Mouse (Mus musculus) heart, embryonic 15.5 days (tissue): Measurements from ENCODE around the gene B9d1. TPM values are rescaled to one million over a fixed set of nuclear protein-coding genes. Genes with fewer than 3 reads are reported as not detected.
A peak's percentile ranks its signal among the peaks of the same experiment; 100 is the strongest.

ENCODE experiments used
- ATAC-seq: fragments of 200-750 bp; cut with Nextera tagmentation; replicated peaks from 2 replicates; pipeline ENCODE4 v1.8.0; 2017; ENCODE audit warnings: low read depth, moderate TSS enrichment; ENCODE audit not compliant: insufficient number of reproducible peaks, insufficient read depth, low FRiP score
- H3K27ac ChIP-seq: fragments of 300-500 bp; sonication (generic); 2 replicates; pipeline ENCODE4 v1.5.1; 2015; ENCODE audit warnings: mild to moderate bottlenecking, inconsistent platforms
- H3K27me3 ChIP-seq: fragments of 300-500 bp; sonication (generic); 2 replicates; pipeline ENCODE4 v1.6.1; 2015; ENCODE audit warnings: inconsistent platforms
- H3K36me3 ChIP-seq: fragments of 300-500 bp; sonication (generic); 2 replicates; pipeline ENCODE4 v1.6.1; 2015; ENCODE audit warnings: mild to moderate bottlenecking, inconsistent platforms
- H3K4me1 ChIP-seq: fragments of 300-500 bp; sonication (generic); replicated peaks from 2 replicates; pipeline ENCODE4 v1.6.1; 2015; ENCODE audit warnings: inconsistent platforms
- H3K4me2 ChIP-seq: fragments of 300-500 bp; sonication (generic); 2 replicates; pipeline ENCODE4 v1.6.1; 2015; ENCODE audit warnings: inconsistent platforms, mild to moderate bottlenecking, moderate library complexity
- H3K4me3 ChIP-seq: fragments of 300-500 bp; sonication (generic); 2 replicates; pipeline ENCODE4 v1.5.1; 2015; ENCODE audit warnings: mild to moderate bottlenecking, inconsistent platforms
- H3K9ac ChIP-seq: fragments of 300-500 bp; sonication (generic); 2 replicates; pipeline ENCODE4 v1.6.1; 2015; ENCODE audit warnings: mild to moderate bottlenecking, inconsistent platforms
- H3K9me3 ChIP-seq: fragments of 300-500 bp; sonication (generic); replicated peaks from 2 replicates; pipeline ENCODE4 v1.6.1; 2016; ENCODE audit warnings: inconsistent platforms
- WGBS: fragments of 180-500 bp; shearing (Covaris S2); methylation state at CpG from one replicate; pipeline ENCODE4 v1.1.7; 2015; ENCODE audit warnings: mixed read lengths; 5-methylcytosine and 5-hydroxymethylcytosine counted together
- polyA plus RNA-seq: library from polyadenylated mRNA; unstranded; fragments of >200 nt; fragmentation: Nextera tagmentation; extraction: Ambion mirVana; gene quantifications from 2 replicates; pipeline ENCODE4 v1.2.1, GENCODE M21; 2015

Gene B9d1
- polyA plus RNA-seq, 1 experiment from 2014 or later = 11.1 TPM

DNA sequence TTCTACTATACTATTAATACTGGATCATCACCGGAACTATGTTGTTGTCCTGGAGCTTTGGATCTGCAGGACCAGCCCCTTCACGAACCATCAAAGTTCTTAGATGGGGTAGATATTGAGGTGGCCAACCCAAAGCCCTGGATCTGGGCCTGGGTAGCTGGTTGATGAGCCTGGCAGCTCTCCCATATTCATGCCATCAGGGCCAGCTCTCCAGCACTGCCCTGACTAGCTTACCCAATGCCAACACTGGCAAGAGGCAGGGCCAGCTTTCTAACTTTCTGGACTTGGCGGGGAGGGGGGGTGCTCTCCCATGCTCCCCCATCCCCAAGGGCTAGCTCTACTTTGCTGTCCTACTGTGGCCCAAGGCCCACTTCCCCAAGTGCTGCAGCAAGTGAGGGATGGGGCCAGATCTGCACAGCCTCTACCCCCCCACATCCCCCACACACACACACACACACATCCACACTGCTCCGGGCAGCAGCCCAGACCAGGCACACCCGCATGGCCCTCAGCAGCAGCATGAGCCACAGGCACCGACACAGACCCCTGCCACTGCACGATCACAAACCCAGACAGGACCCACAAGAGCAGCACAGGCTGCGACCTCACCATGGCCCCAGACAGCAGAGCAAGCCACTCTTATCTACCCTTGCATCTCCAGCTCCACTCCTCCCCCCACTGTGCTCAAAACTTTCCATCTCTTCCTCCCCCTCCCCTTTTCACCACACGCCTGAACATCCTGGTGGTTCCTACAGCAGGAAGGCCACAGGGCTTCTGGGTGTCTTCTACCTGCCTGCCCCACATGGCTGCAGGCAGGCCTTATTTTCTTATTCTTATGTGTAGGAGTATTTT, 23.5 kb upstream of the B9d1 start:
- H3K27ac ChIP-seq = no peak overlapping the region
- no peaks in the 10 kb centered on the region; the same call in 1 of the 2 replicates for H3K27me3 ChIP-seq
- peaks cover 18% of the 10 kb centered on the region for H3K4me1 ChIP-seq
- no peak for ATAC-seq
- 54% methylated on average over 9 of the region's 9 CpGs for WGBS
- no peak overlapping the region for H3K4me3 ChIP-seq
- no peaks in the 10 kb centered on the region for H3K36me3 ChIP-seq
- no peak overlapping the region for H3K9ac ChIP-seq
- H3K9me3 ChIP-seq = no peaks in the 10 kb centered on the region
- no peak overlapping the region for H3K4me2 ChIP-seq

DNA sequence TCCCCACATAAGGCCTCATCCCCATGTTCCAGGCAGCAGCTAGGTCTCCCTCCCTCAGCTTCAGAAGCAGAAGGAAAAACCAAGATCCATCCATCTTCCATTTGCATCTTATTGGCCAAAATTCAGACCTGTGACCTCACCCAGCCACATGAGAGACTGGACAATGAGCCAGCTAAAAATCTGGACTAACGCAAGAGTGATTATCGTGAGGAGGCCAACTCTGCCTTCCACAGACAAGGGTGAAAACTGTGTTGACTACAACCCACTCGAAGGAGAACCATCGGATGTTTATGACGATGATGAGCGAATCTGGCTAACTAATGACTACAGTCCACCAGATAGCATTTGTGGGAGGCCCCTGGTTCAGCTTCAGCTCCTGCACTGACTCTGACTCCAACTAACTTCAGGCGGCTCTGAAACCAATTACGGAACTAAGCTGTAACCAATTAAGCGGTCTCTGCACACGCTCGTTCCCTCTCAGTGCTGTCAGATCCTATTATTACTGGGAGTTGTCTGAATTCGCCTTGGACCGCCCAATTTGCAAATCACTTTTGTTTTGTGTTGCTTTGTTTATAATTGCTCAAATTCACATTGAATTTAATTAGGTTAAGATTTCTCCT, 21.6 kb upstream of the B9d1 start:
- WGBS = 88% methylated on average over 13 of the region's 13 CpGs
- Histone ChIP-seq H3K27me3 (no peaks in the 10 kb centered on the region), H3K4me1 (peaks cover 34% of the 10 kb centered on the region), H3K4me3 (no peak overlapping the region), H3K27ac (0 out of 2 replicates have a peak overlapping the region, but pooled peaks have one; percentile 14), H3K9ac (no peak overlapping the region), H3K9me3 (no peaks in the 10 kb centered on the region), H3K36me3 (peaks cover 4% of the 10 kb centered on the region), H3K4me2 (no peak overlapping the region)
- no peak for ATAC-seq

GRCm38 (mm10) chr11:61484256-61484612, 20.7 kb upstream of the B9d1 start:
- Histone ChIP-seq H3K36me3 (peaks cover 13% of the 10 kb centered on the region), H3K9ac (no peak overlapping the region), H3K27me3 (no peaks in the 10 kb centered on the region), H3K4me2 (peak overlapping the region; percentile 43), H3K4me1 (peaks cover 34% of the 10 kb centered on the region), H3K9me3 (no peaks in the 10 kb centered on the region), H3K27ac (peak overlapping the region; percentile 83), H3K4me3 (peak overlapping the region; percentile 3; the same call in 1 of the 2 replicates)
- no peak for ATAC-seq
- 29% methylated on average over 10 of the region's 10 CpGs for WGBS

DNA sequence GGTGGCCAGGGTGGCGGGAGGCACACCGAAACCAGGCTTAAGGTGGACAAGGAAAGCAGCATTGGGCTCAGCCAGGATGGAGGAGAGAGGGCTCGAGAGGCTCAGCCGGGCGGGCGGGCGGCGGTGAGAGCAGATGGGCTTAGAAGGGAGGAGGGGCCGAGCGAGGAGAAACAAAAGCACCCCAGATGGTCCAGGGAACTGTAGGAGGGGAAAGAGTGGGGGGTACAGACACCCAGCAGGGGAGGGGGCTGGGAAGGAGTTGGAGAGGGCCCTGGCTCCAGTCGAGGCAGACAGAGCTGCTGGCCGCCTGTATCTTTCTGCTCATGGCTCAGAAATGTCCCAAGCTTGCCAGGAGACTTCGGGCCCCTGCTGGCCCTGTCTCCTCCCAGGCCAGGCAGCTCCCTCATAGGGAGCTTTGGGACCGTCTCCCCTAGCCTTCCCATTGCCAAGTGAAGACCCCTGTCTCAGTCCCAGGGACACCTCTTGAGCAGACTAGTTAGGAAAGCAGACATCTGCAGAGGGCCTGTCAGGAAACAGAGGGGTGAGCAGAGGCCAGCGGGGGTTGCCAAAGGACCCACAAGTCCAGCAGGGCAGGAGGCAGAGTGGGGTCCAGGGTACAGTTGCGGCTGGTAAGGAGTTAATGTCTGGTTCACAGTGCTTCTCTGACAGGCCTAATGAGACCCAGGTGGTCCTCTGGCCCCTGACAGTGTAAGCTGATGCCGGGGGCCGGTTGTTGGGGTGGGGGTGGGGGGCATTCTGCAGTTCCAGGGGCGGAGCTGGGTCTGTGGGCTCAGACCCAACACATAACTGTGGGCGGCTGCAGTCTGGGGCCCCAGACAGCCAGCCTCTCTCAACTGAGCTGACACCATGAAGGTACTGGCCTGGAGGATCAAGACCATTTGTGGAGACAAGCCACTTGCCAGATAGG, 20.1 kb upstream of the B9d1 start, which contains the start of gene Mfap4:
TSS of gene Mfap4 (plus strand) at position 819 of the 928 bp plus-strand sequence.
- H3K27ac ChIP-seq = peak within 1 kb of the TSS; percentile 83
- peak within 1 kb of the TSS; percentile 51 for H3K4me2 ChIP-seq
- no peaks in the 10 kb centered on the region for H3K27me3 ChIP-seq
- peak within 1 kb of the TSS; percentile 36; the same call in 1 of the 2 replicates for H3K9ac ChIP-seq
- peaks cover 34% of the 10 kb centered on the region for H3K4me1 ChIP-seq
- peaks cover 19% of the 10 kb centered on the region for H3K36me3 ChIP-seq
- peak; percentile 76 for ATAC-seq
- 26% methylated on average over 20 of the region's 20 CpGs for WGBS
- no peaks in the 10 kb centered on the region for H3K9me3 ChIP-seq
- H3K4me3 ChIP-seq = peak within 1 kb of the TSS; percentile 41

- Histone ChIP-seq H3K27me3 (no peaks in the 10 kb centered on the region), H3K27ac (peak overlapping the region; percentile 83), H3K36me3 (peaks cover 28% of the 10 kb centered on the region), H3K4me3 (peak overlapping the region; percentile 41), H3K9ac (peak overlapping the region; percentile 36; the same call in 1 of the 2 replicates), H3K4me1 (peaks cover 34% of the 10 kb centered on the region), H3K4me2 (peak overlapping the region; percentile 51), H3K9me3 (no peaks in the 10 kb centered on the region)
- ATAC-seq = no peak
- WGBS = 52% methylated on average over 22 of the region's 22 CpGs
Measured at GRCm38 (mm10) chr11:61485541-61486457, 19.1 kb upstream of the B9d1 start.

DNA sequence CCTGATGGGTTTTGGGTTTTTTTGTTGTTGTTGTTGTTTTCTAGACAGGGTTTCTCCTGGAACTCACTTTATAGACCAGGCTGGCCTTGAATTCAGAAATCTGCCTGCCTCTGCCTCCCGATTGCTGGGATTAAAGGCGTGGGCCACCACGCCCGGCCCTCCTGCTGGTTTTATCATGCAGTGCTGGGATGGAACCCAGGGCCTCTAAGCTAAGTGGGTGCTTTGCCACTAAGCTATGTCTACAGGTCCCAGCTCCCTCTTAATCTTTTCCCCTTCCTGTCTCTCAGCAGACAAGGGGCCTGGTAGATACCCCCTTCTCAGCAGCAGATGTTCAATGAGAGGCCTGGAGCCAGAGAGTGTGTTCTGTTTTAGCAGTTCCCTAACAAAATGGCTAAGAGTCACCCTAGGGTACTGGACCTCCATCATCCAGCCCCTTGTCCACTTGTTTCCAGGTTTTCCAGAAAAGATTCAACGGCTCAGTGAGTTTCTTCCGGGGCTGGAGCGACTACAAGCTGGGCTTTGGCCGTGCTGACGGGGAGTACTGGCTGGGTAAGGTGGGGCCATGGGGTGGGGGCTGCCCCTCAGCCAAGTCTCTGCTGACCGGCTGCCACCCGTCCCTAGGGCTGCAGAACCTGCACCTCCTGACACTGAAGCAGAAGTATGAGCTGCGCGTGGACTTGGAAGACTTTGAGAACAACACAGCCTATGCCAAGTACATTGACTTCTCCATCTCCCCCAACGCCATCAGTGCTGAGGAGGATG, 18.3 kb upstream of the B9d1 start:
- Histone ChIP-seq H3K36me3 (peaks cover 37% of the 10 kb centered on the region), H3K4me3 (peak overlapping the region; percentile 41), H3K4me2 (peak overlapping the region; percentile 51), H3K27me3 (no peaks in the 10 kb centered on the region), H3K27ac (peak overlapping the region; percentile 83), H3K4me1 (peaks cover 34% of the 10 kb centered on the region), H3K9me3 (no peaks in the 10 kb centered on the region), H3K9ac (no peak overlapping the region)
- ATAC-seq = no peak
- 83% methylated on average over 14 of the region's 14 CpGs for WGBS

- H3K36me3 ChIP-seq = peaks cover 43% of the 10 kb centered on the region
- H3K9ac ChIP-seq = no peak overlapping the region
- no peaks in the 10 kb centered on the region for H3K27me3 ChIP-seq
- peak overlapping the region; percentile 51; the same call in 1 of the 2 replicates for H3K4me2 ChIP-seq
- H3K9me3 ChIP-seq = no peaks in the 10 kb centered on the region
- 0 out of 2 replicates have a peak, but pooled peaks have one; percentile 29 for ATAC-seq
- 16% methylated on average over 2 of the region's 2 CpGs for WGBS
- peak overlapping the region; percentile 54 for H3K27ac ChIP-seq
- peak overlapping the region; percentile 41; the same call in 1 of the 2 replicates for H3K4me3 ChIP-seq
- H3K4me1 ChIP-seq = peaks cover 34% of the 10 kb centered on the region
Measured at GRCm38 (mm10) chr11:61487401-61487800, 17.5 kb upstream of the B9d1 start.

- Histone ChIP-seq H3K36me3 (peaks cover 47% of the 10 kb centered on the region), H3K9me3 (no peaks in the 10 kb centered on the region), H3K27ac (peak overlapping the region; percentile 54), H3K4me1 (peaks cover 39% of the 10 kb centered on the region), H3K27me3 (no peaks in the 10 kb centered on the region), H3K4me3 (no peak overlapping the region), H3K9ac (no peak overlapping the region), H3K4me2 (peak overlapping the region; percentile 51; the same call in 1 of the 2 replicates)
- ATAC-seq = no peak
- WGBS = 84% methylated on average over 7 of the region's 7 CpGs
Measured at GRCm38 (mm10) chr11:61487936-61488335, 17.0 kb upstream of the B9d1 start.

- no peak for ATAC-seq
- no peaks in the 10 kb centered on the region for H3K27me3 ChIP-seq
- no peak overlapping the region for H3K4me3 ChIP-seq
- H3K4me2 ChIP-seq = no peak overlapping the region
- peaks cover 47% of the 10 kb centered on the region for H3K36me3 ChIP-seq
- no peak overlapping the region for H3K27ac ChIP-seq
- H3K9ac ChIP-seq = no peak overlapping the region
- WGBS = 89% methylated on average over 2 of the region's 2 CpGs
- H3K9me3 ChIP-seq = no peaks in the 10 kb centered on the region
- peaks cover 44% of the 10 kb centered on the region for H3K4me1 ChIP-seq
Measured at GRCm38 (mm10) chr11:61489085-61489484, 15.9 kb upstream of the B9d1 start.
